Mouse (Mus musculus): ENCODE measurements around the gene Pde4d. TPM values are rescaled to one million over a fixed set of nuclear protein-coding genes. Genes with fewer than 3 reads are reported as not detected.

Pde4d gene
- total RNA-seq, 2 experiments from 2014 or later = 33.5 to 49.8 TPM

DNA sequence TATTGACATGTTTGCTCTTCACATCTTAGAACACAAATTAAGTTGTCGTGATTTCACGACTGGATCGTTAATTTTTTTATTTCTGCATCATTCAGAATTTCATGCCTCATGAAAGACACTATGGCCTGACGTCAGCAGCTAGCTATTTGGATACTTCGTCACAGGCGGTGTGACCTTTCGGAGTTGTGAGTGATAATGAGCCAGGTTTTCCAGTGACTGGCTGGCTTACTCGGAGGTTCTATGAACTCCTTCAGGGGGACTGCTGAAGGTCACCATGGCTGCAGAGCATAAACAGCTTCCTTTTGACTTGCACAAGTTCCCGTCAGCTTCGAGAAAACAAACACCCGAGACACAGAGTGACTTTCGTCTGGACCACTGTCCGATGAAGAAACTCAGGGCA lies 1311.3 kb downstream of the Pde4d start:
- ATAC-seq (replicated peaks; ENCODE audit: poor library complexity, severe bottlenecking) = no peak

DNA sequence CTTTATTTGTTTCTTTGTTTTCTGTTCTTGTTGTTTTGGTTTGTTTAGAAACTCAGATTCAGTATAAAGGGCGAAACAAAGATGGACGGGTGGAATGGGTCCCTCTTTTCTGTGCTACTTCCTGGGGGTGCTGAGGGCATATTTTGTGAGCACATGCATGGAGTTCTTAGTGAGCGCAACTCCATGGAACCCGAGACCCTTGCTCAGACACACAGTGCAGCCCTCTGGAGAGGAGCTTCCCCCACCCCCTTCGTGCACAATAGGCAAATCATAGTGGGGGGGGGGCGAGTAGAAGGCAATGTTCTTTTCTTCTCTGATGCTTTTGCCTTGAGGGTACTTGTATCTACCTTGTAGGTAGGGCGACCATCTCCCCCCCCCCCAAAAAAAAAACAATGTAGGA lies 1325.0 kb downstream of the Pde4d start:
- no peak for ATAC-seq (replicated peaks; ENCODE audit: poor library complexity, severe bottlenecking)

DNA sequence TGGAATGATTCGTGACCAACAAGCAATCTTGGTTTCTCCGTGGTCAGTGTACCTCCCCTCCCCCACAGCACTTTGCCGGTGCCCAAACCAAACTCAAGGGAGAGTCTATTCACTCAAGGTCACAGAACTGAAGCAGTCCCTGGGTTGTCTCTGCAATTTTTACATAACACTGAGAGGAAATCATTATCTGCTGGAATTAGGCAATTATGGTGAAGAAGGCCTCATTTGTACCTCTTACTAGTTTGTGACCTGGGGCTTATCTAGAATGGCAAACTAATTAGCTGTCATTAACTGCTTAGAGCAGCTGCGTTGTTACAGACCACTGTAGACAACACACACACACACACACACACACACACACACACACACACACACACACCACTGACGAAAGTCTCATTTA lies 1325.4 kb downstream of the Pde4d start:
- no peak for ATAC-seq (replicated peaks; ENCODE audit: poor library complexity, severe bottlenecking)

DNA sequence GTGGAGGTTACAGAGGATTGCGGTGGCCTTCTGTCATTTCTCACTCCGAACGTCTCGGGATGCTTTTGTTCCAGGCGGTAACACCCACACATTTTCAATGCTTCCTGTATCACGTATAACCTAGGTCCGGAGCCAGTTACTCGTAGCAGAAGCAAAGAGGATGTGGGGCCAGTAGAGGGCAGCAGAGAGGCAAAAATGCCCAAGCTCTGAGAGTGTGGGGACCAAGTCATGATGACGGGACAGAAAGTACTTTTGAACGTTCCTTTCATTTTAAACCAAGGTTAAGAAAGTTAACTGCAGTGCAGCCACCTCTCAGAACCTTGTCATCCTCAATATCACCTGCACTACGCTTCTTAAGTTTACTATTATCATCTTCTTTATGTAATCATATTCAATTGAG lies 1326.4 kb downstream of the Pde4d start:
- peak; percentile 100 for ATAC-seq (replicated peaks; ENCODE audit: poor library complexity, severe bottlenecking)

DNA sequence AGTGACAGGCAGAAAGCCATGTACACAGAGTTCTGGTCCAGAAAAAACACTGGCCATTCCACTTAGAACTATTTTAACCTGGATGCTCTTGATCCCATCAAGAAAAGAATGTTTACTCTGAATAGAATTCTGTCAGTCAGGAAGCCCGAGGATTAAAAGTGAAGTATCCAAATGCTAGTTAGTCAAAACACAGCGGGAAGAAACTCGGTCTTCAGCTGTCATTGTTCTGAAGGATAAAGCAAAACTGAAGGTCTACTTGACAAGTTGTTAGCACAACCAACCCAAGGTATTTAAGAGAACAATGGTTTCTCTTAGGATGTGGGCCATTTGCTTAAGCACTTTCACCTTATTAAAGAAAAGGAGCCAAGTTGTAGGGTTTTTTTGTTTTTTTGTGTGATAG lies 1327.2 kb downstream of the Pde4d start:
- no peak for ATAC-seq (replicated peaks; ENCODE audit: poor library complexity, severe bottlenecking)

DNA sequence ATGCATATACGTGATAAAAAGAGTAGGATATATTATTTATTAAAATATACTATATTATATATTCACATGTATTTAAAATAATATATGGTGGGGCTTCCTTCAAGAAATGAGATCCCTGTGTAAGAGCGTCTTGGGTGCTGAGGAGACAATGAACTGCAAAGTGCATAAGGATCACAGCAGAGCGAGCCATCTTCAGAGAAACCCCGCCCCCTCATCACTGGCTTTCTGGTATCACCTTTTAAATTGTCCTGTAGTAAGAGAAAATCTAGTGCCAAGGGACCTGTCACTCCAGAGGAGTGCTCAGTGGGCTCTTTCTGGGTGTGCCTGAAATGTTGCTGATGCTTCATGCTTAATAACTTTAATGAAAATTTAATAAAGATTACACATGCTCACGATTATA lies 1327.7 kb downstream of the Pde4d start:
- no peak for ATAC-seq (replicated peaks; ENCODE audit: poor library complexity, severe bottlenecking)

DNA sequence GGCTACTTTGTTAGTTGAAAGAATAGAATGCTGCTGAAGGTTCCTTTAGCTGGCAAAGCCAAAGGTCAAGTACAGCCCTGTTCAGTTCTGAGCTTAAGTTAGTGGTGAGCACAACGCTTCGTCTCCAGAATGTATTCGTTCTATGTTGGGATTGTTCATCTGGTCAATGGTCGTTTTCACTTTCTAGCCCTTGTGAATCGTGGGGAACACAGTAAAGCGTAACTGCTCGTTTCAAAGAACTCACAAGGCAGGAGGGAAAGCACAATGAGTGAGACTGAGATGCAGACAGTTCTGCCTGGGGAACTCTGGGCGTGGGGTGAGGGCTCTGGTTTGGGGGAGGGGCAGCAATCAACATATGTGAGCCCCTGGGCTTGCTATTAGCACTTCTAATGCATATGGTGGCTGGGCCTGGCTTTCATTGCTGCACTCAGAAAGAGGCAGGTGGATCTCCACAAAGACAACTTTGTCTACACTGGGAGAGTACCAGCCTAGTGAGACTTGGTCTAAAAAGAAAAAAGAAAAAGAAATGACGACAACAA lies 1328.6 kb downstream of the Pde4d start:
- ATAC-seq (replicated peaks; ENCODE audit: poor library complexity, severe bottlenecking) = no peak

DNA sequence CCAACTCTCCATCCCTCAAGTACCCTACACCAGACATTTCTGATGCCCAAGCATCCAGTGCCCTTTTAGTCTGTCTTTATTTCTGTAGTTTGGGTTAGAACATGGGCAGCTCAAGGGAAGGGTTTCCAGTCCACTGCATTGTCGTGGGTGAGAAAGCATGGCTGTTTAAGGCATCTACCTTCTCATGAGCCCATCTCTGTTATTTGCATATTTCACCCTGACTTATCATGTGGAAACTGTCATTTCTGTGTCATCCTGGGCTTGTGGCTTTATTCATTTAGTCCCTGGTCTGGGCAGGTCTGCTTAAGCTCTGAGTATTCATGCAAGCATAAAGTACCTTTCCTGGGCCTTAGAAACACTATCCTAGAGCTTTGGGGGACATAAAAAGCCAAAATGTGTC lies 1331.7 kb downstream of the Pde4d start:
- ATAC-seq (replicated peaks; ENCODE audit: poor library complexity, severe bottlenecking) = no peak

DNA sequence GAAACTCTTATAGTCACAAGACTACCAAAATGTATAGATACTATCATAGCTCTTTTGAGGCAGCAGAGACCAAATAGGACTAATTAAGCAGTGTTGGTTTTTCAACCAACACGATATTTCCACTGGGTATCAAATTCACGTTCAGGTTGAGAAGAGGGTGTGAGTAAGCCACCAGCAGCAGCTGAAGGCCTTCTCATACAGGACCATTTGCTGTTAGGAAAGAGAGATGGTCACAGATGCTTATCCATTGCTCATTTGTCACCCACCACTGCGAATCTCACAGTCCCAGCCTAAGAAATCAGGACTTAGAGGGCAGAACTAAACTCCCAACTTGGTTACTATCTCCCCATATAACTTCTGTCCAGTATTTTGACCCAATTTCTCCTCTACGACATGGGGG lies 1338.9 kb downstream of the Pde4d start:
- no peak for ATAC-seq (replicated peaks; ENCODE audit: poor library complexity, severe bottlenecking)

DNA sequence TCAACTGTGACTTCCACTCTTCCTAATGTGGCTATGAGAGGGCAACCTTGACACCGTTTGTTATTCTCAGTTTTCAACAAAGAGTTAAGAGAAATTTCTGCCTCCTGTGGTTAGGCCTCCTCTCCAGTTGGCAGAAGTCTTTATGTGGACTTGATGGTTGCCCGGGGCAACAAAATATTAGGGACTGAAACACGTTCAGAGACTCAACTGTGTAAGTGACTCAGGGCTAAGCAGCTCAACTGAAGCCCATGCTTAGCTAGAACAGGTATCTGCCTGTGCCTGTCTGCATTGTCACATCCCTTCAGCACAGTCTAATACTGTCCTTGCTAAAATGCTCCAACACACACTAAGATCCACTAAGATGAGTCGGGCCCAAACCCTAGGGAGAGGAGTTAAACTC lies 1339.4 kb downstream of the Pde4d start:
- ATAC-seq (replicated peaks; ENCODE audit: poor library complexity, severe bottlenecking) = no peak

DNA sequence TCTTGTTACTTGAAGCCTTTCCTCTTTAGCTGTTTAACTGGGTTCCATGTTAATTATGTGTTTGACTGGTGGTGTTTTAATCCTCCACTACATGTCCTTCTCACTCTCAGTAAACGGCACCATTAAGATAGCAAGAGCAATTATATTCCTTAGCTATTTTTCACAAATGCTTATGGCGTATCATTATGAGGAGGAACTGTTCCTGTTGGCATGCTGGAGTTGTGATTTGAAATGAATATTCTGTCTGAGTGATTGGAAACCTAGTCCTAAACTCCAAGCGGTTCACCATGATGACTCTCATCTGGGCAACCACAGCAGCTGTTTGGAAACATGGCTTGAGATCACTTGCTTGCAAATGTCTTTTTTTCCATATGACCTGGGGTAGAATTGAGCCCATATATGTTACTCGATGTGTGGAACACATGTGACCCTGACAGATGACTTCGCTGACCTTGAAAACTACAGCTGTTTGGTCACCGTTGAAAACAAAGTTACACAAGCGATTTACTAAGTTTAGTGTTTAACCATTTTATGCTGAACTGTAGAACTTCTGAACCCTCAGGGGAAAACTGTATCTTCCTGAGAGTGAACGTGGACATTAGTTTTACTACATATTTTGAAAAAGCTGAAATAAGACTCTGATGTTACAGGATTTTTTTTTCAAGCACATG lies 1340.4 kb downstream of the Pde4d start:
- no peak for ATAC-seq (replicated peaks; ENCODE audit: poor library complexity, severe bottlenecking)

DNA sequence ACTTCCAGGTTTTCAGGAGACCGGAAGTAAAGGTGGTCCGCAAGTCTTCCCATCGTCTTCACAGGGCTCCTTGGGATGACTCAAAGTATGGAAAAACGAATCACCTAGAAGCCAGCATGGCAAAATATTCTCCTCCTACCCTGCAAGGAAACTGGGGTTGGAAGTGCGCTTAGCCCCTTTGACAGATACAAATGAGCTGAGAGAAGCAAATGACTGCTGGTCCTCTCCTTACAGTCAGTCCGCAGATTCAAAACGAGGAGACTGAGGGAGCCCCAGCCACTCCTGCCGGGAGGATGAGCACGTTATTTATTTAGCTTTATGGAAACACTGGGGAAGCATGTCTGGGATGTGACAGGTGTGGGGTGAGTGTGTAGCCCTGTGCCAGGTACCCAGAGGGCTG lies 1344.2 kb downstream of the Pde4d start:
- no peak for ATAC-seq (replicated peaks; ENCODE audit: poor library complexity, severe bottlenecking)

DNA sequence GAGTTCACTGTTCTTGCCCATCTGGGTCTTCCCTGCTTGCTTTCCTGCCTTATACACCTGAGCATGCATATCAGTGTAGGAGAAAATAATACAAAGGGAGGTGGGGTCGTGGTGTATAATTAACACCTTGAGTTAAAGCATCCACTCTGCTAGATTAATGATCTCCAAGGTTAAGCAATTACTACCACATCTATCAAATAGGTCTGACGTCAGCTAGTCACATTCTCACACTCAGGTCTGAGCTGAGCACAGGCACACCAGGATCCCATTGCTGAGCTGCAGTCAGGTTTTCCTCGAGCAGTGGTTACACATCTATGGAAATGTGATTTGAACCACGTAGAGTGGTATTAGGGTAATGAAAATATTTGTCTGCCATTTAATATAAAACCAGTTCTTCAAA lies 1348.9 kb downstream of the Pde4d start:
- ATAC-seq (replicated peaks; ENCODE audit: poor library complexity, severe bottlenecking) = no peak

DNA sequence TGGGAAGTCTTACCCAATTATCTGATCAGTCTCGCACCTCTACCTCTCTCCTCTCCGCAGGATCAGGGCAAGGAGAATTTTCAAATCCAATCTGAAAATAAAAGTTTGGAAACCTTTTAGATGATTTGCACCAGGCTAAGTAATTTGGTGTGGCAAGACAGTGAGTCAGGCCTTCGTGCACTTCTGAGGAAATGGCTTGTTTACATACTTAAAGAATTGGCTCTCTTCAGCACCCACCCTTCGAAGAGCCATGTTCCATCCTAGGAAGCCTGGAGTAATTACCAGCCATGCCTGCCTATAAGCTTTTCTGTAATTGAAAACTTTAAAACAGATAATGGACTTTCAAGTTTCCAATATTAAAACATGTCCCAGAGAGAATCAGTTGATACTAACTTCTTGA lies 1352.5 kb downstream of the Pde4d start:
- no peak for ATAC-seq (replicated peaks; ENCODE audit: poor library complexity, severe bottlenecking)

DNA sequence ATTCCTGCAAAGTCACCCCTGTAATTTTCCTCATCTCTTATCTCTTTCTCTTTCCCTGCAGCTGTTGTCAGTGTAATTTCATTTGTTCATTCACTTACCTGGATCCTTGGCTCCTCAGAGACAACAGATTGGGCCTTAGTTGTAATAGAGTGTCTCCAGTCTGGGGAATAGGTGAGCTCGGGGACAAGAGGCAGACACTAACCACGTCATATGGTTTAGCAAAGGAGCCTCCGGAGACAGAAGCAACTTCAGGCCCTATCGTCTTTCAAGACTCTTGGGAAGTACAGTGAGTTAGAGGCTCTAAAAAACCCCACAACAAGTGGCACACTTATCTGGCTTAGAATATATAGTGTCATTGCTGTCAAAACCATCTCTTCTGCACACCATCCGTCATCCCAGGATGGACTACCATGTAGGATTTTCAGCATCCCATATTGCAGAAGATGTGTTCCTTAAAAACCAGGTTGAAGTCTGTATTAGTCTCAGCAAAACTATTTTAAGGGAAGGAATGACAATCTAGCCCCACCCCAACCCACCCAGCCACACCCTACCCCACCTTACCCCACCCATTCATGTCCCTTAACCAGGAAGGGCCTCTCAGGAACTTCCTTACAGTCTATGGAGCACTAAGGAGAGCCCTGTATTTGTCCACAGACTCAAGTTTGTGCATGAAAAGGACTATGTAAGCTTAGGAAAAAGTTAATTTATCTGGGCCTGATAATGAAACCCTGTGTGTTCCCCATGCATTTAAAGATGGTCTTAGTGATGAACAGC lies 1356.6 kb downstream of the Pde4d start:
- ATAC-seq (replicated peaks; ENCODE audit: poor library complexity, severe bottlenecking) = no peak

DNA sequence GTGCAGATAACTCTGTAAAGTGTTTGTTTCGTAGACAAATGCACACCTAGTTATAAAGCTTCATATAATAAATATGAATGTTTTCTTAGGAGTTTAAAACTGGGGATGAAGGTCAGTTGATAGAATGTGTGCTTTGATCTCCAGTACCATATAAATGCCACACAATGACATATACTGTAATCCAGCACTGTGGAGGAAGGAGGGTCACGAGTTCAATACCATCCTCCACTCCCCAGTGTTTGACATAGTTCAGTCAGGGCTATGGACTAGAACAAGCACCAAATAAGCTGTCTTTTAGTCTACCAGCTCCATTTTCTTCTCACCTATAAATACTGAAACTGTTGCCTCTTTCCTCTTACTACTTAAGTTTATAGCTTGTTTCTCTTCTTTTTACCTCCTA lies 1357.3 kb downstream of the Pde4d start:
- no peak for ATAC-seq (replicated peaks; ENCODE audit: poor library complexity, severe bottlenecking)

DNA sequence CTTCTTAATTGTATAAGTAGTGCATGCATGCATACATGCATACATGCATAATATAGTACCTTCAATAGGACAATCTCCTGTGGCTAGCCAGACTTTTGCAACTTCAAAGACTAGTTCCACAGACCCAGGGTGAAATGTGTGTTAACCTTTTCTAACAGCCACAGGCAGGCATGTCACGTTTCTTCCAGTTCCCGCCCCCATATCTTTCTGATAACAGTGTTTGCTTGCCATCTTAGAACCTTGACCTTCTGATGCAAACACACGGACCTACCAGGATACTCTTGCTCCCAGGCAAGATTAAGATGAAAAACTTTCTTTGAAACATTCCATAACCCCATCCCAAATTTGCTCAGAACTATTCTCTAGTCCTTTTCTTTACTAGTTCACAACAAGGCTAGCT lies 1357.7 kb downstream of the Pde4d start:
- ATAC-seq (replicated peaks; ENCODE audit: poor library complexity, severe bottlenecking) = no peak

DNA sequence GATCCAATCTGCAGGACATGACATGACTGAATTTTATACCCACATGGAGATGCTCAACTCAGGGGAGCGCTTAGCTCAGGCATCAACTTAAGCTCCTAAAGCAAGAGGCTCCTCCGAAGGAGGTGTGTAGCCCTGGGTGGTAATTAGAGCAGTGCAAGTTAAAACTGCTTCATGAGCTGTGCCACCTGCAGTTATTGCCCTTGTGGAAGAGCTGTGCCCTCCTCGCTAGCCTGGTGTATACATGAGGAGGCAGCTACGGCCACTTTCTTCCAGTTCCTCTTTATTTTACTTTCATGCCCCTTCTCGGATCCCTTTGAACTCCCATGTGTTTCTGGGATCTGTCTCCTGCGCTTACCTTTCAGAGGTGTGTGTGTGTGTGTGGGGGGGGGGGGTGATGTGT lies 1358.3 kb downstream of the Pde4d start:
- ATAC-seq (replicated peaks; ENCODE audit: poor library complexity, severe bottlenecking) = peak; percentile 46

DNA sequence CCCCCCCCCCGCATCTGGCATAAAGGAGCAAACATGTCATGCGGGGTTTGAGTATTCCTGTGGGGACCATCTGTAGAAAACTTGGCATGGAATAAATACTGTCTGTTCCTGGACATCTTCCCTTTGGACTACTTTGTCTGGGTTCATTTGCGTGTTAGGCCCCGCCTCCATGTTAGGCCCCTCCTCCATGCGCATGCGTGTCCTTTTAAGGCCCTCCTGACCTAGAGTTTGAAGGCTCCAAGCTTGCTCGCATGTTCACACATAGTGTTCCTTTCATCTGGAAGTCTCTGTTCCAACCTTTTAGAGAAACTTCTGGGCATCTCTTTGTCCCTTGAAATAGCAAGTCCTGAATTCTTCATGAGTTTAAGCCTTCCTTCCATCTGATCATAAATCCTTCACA lies 1359.2 kb downstream of the Pde4d start:
- no peak for ATAC-seq (replicated peaks; ENCODE audit: poor library complexity, severe bottlenecking)

DNA sequence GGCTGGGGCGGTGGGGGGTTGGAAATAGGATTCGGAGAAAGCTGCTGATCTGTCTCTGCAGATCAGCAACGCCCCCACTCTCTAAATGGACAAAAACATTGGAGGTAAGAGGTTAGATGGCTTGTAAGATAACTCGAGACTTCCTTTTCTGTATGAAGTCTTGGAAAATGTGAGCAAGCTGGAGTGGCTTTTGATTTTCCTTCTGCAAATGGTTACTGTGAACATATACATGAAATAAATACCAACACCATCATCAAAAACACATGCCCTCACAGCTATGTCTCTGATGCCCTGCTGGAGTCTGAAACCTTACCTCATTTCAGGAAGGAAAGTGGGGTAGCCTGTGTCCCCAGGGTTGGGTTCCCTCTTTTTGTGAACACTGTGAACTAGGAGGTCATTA lies 1359.9 kb downstream of the Pde4d start:
- no peak for ATAC-seq (replicated peaks; ENCODE audit: poor library complexity, severe bottlenecking)

DNA sequence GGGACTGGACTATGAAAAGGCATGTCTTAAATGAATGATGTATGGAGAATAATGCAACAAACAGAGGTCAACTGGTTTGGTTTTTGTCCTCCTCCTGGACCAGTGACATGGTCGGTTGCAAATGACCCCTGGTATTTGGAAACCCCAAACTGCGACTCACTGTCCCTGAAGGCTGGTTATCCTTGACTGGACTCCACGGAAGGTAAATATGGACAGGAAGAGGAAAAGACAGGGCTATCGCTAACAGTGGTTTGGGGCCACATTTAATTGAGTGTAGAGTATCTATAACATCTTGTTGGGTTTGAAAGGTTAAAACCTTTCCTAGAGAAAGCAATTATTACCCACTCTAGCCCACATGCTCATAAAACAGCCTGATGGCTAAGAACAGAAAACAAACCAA lies 1364.2 kb downstream of the Pde4d start:
- ATAC-seq (replicated peaks; ENCODE audit: poor library complexity, severe bottlenecking) = no peak

DNA sequence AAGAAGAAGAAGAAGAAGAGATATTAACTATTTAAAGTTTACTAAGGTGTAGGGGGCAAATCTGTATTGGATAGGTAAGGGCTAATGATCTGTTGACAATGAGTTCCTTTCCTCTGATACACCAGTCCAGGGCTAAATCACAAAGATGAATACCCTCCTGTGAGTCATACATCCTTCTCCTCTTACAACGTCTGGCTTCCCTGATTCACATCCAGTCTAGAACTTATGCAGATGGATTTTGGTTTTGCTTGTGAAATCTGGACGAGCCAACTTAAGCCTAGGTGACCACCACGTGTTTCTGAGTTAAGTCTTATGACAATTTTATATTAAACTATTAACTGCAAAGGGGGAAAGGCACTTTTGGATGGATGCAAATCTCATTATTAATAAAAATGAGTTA lies 1369.3 kb downstream of the Pde4d start:
- no peak for ATAC-seq (replicated peaks; ENCODE audit: poor library complexity, severe bottlenecking)

Measured in granulocyte monocyte progenitor cell, adult 5-6 weeks (primary cell).